Comparison of ENCODE assay signal across 9 mouse cellular contexts in the genomic region with DNA sequence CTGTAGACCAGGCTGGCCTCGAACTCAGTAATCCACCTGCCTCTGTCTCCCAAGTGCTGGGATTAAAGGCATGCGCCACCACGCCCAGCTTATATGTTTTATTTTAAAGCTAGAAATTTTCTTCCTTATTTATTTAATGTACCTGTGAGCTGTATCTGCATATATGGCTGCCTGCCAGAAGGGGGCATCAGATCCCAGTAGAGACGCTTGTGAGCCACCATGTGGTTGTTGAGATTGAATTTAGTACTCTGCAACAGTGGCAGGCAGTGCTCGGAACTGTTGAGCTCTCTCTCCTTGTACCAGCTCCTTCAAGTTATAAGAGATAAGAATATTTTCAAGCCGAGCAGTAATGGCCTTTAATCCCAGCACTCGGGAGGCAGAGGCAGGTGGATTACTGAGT. TPM values are rescaled to one million over a fixed set of nuclear protein-coding genes. Genes with fewer than 3 reads are reported as not detected.
DNase-seq lines count a peak whose midpoint lies in the region; ATAC-seq and TF ChIP-seq lines count a peak whose summit lies in the region.
"Had no signal": no experiment of that assay in that cellular context is flagged by ENCODE, and none has a peak within 500 bp of the region (broad histone marks: within the 10 kb centered on the region; RNA-seq: fewer than 3 reads in every experiment).

No protein-coding gene starts in this region.

- H3K9me3 ChIP-seq in kidney, embryonic 15.5 days (replicated peaks): 0 out of 2 replicates have a peak, but pooled peaks cover 2% of the 10 kb centered on the region
- H3K9me3 ChIP-seq in CH12.LX (replicated peaks; ENCODE audit: low read length): no peaks in the 10 kb centered on the region
- H3K9me3 ChIP-seq: heart, embryonic 15.5 days had no signal

- in situ Hi-C loops in CH12.LX (cut with MboI; ENCODE audit: low pct_ligation_motif_present, low pct_unique_long_range_greater_than_20kb, low sequenced_read_pairs): no loop called here

- no peak for TF ChIP-seq POLR2A in CH12.LX (IDR thresholded peaks at IDR 0.05; ENCODE audit: low read depth, low read length)
- no peak for TF ChIP-seq POLR2A in brain, embryonic 14.5 days (IDR thresholded peaks at IDR 0.05; ENCODE audit: borderline replicate concordance, extremely low read depth, insufficient read depth, insufficient read length, poor library complexity, severe bottlenecking)

- DNase-seq in kidney, adult 18-20 months: peak; percentile 45
- DNase-seq in CH12.LX (ENCODE audit: extremely low read depth): peak; percentile 66
- peak; percentile 58 for DNase-seq in brain, embryonic 14.5 days (ENCODE audit: low read depth)
- DNase-seq in lung, postnatal 10 days: peak; percentile 41
- DNase-seq in frontal cortex, postnatal 14 days (ENCODE audit: low spot score in 2 of 2): no peak
- DNase-seq in heart, adult 18-20 months: no peak
- DNase-seq in adrenal gland, postnatal 4 days (ENCODE audit: low spot score in 2 of 2): no peak

- peaks cover 94% of the 10 kb centered on the region for H3K36me3 ChIP-seq in kidney, embryonic 15.5 days
- H3K36me3 ChIP-seq in CH12.LX (replicated peaks in 1 of 2; ENCODE audit: control insufficient read depth in 1 of 2, insufficient read depth in 1 of 2, low read length in 1 of 2): peaks cover 51 to 87% of the 10 kb centered on the region in 2 experiments

- no peaks in the 10 kb centered on the region for H3K79me2 ChIP-seq in CH12.LX (replicated peaks; ENCODE audit: control insufficient read depth, extremely low read depth, insufficient read depth, poor library complexity, severe bottlenecking)

- no peak for ATAC-seq in kidney, embryonic 15.5 days (replicated peaks; ENCODE audit: low FRiP score)

- dilution Hi-C loops in CH12.LX (cut with MboI; ENCODE audit: extremely low pct_ligation_motif_present, extremely low pct_unique_long_range_greater_than_20kb, low sequenced_read_pairs): no loop called here

- no peaks in the 10 kb centered on the region for H3K4me1 ChIP-seq in kidney, embryonic 15.5 days
- H3K4me1 ChIP-seq in CH12.LX (ENCODE audit: control insufficient read depth in 1 of 2, insufficient read depth in 2 of 2): no peaks in the 10 kb centered on the region
- H3K4me1 ChIP-seq: heart, embryonic 15.5 days had no signal

- WGBS in kidney, embryonic 15.5 days: 78% methylated on average over 7 of the region's 7 CpGs

- no peak for TF ChIP-seq EP300 in CH12.LX (IDR thresholded peaks at IDR 0.05; ENCODE audit: low read length)

- TF ChIP-seq CTCF in CH12.LX (conservative IDR thresholded peaks at IDR 0.05 in 1 of 2, IDR thresholded peaks at IDR 0.05 in 1 of 2; ENCODE audit: low read depth in 2 of 2, low read length in 2 of 2): peak; percentile 45 to 95; a peak in 3 of 4 replicates
- peak; percentile 40; the same call in 1 of the 2 replicates for TF ChIP-seq CTCF in brain, embryonic 14.5 days (IDR thresholded peaks at IDR 0.05; ENCODE audit: borderline replicate concordance, extremely low read depth, insufficient read depth, insufficient read length)

- no peaks in the 10 kb centered on the region for H3K27me3 ChIP-seq in kidney, embryonic 15.5 days
- no peaks in the 10 kb centered on the region for H3K27me3 ChIP-seq in CH12.LX (replicated peaks)
- H3K27me3 ChIP-seq: heart, embryonic 15.5 days had no signal

- H3K4me3 ChIP-seq in kidney, embryonic 15.5 days (replicated peaks): no peak overlapping the region
- H3K4me3 ChIP-seq in CH12.LX (replicated peaks in 1 of 3; ENCODE audit: low read depth in 2 of 3, low read length in 2 of 3, poor library complexity in 1 of 3): no peak overlapping the region
- H3K4me3 ChIP-seq: heart, embryonic 15.5 days had no signal

- no peak overlapping the region for H3K4me2 ChIP-seq in kidney, embryonic 15.5 days
- no peak overlapping the region for H3K4me2 ChIP-seq in CH12.LX (ENCODE audit: insufficient read depth, low read depth, poor library complexity, severe bottlenecking)
- H3K4me2 ChIP-seq: heart, embryonic 15.5 days had no signal

- peak; percentile 45 for TF ChIP-seq RAD21 in CH12.LX (IDR thresholded peaks at IDR 0.05; ENCODE audit: low read depth, low read length)

- no peak overlapping the region for H3K9ac ChIP-seq in kidney, embryonic 15.5 days
- H3K9ac ChIP-seq in CH12.LX (ENCODE audit: insufficient read depth, low read depth): no peak overlapping the region
- H3K9ac ChIP-seq: heart, embryonic 15.5 days had no signal

- no peak overlapping the region for H3K27ac ChIP-seq in kidney, embryonic 15.5 days
- no peak overlapping the region for H3K27ac ChIP-seq in CH12.LX (ENCODE audit: insufficient read depth, low read depth)
- H3K27ac ChIP-seq: heart, embryonic 15.5 days had no signal

TF ChIP-seq in CH12.LX, 34 proteins besides CTCF, POLR2A, EP300 and RAD21:
- TF ChIP-seq CHD2 (IDR thresholded peaks at IDR 0.05; ENCODE audit: low read length) (no peak), SMC3 (IDR thresholded peaks at IDR 0.05; ENCODE audit: low read depth, low read length) (peak; percentile 67)

RNA-seq across cellular contexts. Expression of a gene that starts 20.6 kb away (rescaled TPM):
- 56.3 and 57.6 TPM in 2 replicates for polyA plus RNA-seq in kidney, embryonic 15.5 days (2015; fragmentation: Nextera tagmentation; extraction: Ambion mirVana)
- total RNA-seq in CH12.LX (2012; rRNA removed) (30.1 and 31.9 TPM in 2 replicates), CH12.LX (2014; rRNA removed) (39.2 and 39.5 TPM in 2 replicates)
- 38.0 and 38.5 TPM in 2 replicates for polyA plus RNA-seq in CH12.LX (2012; ENCODE audit: insufficient read length, low read depth)
- polyA plus RNA-seq in brain, embryonic 14.5 days (2012; rRNA removed): 14.0 and 14.2 TPM in 2 replicates
- total RNA-seq in heart, adult 18-20 months (2021): 10 to 100 TPM; 25.0 to 29.5 TPM
- 10 to 100 TPM; 75.0 to 75.9 TPM for total RNA-seq in adrenal gland, postnatal 4 days (2021)

RNA-seq across cellular contexts. Expression of a gene that starts 21.8 kb away (rescaled TPM):
- 62.2 and 67.5 TPM in 2 replicates for polyA plus RNA-seq in kidney, embryonic 15.5 days (2015; fragmentation: Nextera tagmentation; extraction: Ambion mirVana)
- total RNA-seq in CH12.LX (2012; rRNA removed) (36.3 and 43.6 TPM in 2 replicates), CH12.LX (2014; rRNA removed) (57.0 and 63.5 TPM in 2 replicates)
- polyA plus RNA-seq in CH12.LX (2012; ENCODE audit: insufficient read length, low read depth): 38.1 and 39.0 TPM in 2 replicates
- 61.5 and 87.4 TPM in 2 replicates for polyA plus RNA-seq in brain, embryonic 14.5 days (2012; rRNA removed)
- 10 to 100 TPM; 64.3 to 69.5 TPM for total RNA-seq in heart, adult 18-20 months (2021)
- 10 to 100 TPM; 45.7 to 49.6 TPM for total RNA-seq in adrenal gland, postnatal 4 days (2021)

Comparison
In these comparisons a context has a peak if more than half of its experiments do, and no peak if none do; other contexts are left out.
1. DNase-seq: peak in kidney, adult 18-20 months (single experiment), CH12.LX (single experiment), brain, embryonic 14.5 days (single experiment) and lung, postnatal 10 days (single experiment); none in frontal cortex, postnatal 14 days (0 of 2), heart, adult 18-20 months (0 of 2) and adrenal gland, postnatal 4 days (0 of 2).